Mouse (Mus musculus) spleen, adult 2 months (tissue): Measurements from ENCODE around the gene Flrt1.

Experiments used
- CTCF ChIP-seq: fragments of 200-500 bp; IDR thresholded peaks from 2 replicates; pipeline ENCODE4 v1.5.1; 2011; ENCODE audit warnings: mild to moderate bottlenecking, inconsistent platforms; ENCODE audit not compliant: insufficient read depth, insufficient read length, insufficient replicate concordance; ENCODE audit errors: extremely low read depth
- POLR2A ChIP-seq: fragments of 200-500 bp; IDR thresholded peaks from 2 replicates; pipeline ENCODE4 v1.6.1; 2011; ENCODE audit warnings: low read depth, low read length, inconsistent platforms

DNA sequence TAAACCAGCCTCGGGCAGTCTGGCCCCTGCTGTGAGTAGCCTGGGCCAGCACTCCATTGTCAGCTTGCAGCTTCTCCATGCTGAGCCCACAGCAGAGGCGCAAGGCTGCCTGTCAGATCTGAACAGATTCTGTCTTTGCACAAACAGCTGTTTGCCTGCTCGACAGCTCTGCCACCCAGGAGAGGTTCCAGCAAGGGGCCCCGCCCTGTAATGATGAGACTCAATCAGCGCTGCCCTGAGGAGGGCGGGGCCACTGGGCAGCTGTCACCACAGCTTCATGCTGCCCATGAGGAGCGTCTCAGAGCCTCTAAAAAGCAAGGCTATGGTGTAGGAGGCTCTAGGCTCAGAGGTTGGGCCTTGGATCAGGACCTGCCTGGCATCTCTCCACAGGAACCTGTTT, 47.7 kb upstream of the Flrt1 start:
- no peak for TF ChIP-seq POLR2A
- TF ChIP-seq CTCF = no peak
